Mouse (Mus musculus) small intestine, adult 2 months (tissue): ENCODE data around the gene Zfp740.

Source experiments
- CTCF ChIP-seq: fragments of 200-500 bp; IDR thresholded peaks from 2 replicates; pipeline ENCODE4 v1.5.1; 2012; ENCODE audit warnings: low read depth, mild to moderate bottlenecking, control low read depth, inconsistent platforms, low read length, moderate library complexity, mixed read lengths; ENCODE audit not compliant: insufficient replicate concordance, insufficient read length; ENCODE audit errors: extremely low read depth
- POLR2A ChIP-seq: fragments of 200-500 bp; IDR thresholded peaks from 2 replicates; pipeline ENCODE4 v1.6.1; 2012; ENCODE audit warnings: low read depth, mild to moderate bottlenecking, control low read depth, inconsistent platforms, low read length, moderate library complexity

- TF ChIP-seq POLR2A (no peak), CTCF (no peak)
Measured at GRCm38 (mm10) chr15:102240607-102241006, 37.6 kb downstream of the Zfp740 start.
